Comparison of ENCODE assay signal across 25 mouse cellular contexts in genomic region chr8:28366470-28366869, GRCm38 (mm10).
"Had no signal": no experiment of that assay in that cellular context is flagged by ENCODE, and none has a peak within 500 bp of the region (broad histone marks: within the 10 kb centered on the region; RNA-seq: fewer than 3 reads in every experiment).

No protein-coding gene starts in this region.

- H3K27me3 ChIP-seq: heart, embryonic 12.5 days; hindbrain, embryonic 12.5 days; intestine, embryonic 15.5 days; limb, embryonic 12.5 days; liver, embryonic 13.5 days; liver, embryonic 15.5 days had no signal

- H3K4me1 ChIP-seq: hindbrain, embryonic 10.5 days; hindbrain, embryonic 12.5 days; intestine, embryonic 15.5 days; limb, embryonic 10.5 days; limb, embryonic 12.5 days; liver, embryonic 13.5 days; liver, embryonic 15.5 days had no signal

- H3K27ac ChIP-seq: hindbrain, embryonic 10.5 days; hindbrain, embryonic 12.5 days; hindbrain, embryonic 14.5 days; intestine, embryonic 15.5 days; layer of hippocampus, adult 2 months; limb, embryonic 10.5 days; limb, embryonic 12.5 days; liver, embryonic 13.5 days; liver, embryonic 15.5 days had no signal

- DNase-seq: gastrocnemius, postnatal 14 days; gastrocnemius, postnatal 36 days; heart, adult 11 months; heart, postnatal 4 days; kidney, adult 18-20 months; kidney, adult 8-10 months; kidney, postnatal 10 days; kidney, postnatal 25 days; kidney, postnatal 4 days; liver; liver, embryonic 13.5 days had no signal

- H3K4me2 ChIP-seq: heart, embryonic 12.5 days; hindbrain, embryonic 12.5 days; hindbrain, embryonic 14.5 days; intestine, embryonic 15.5 days; limb, embryonic 12.5 days; liver, embryonic 11.5 days; liver, embryonic 13.5 days; liver, embryonic 15.5 days had no signal

- H3K4me3 ChIP-seq: heart, embryonic 10.5 days; heart, embryonic 12.5 days; hindbrain, embryonic 10.5 days; hindbrain, embryonic 12.5 days; intestine, embryonic 15.5 days; layer of hippocampus, adult 2 months; limb, embryonic 10.5 days; limb, embryonic 12.5 days; liver, embryonic 13.5 days; liver, embryonic 15.5 days had no signal

- H3K9me3 ChIP-seq: heart, embryonic 10.5 days; heart, embryonic 12.5 days; hindbrain, embryonic 10.5 days; hindbrain, embryonic 12.5 days; intestine, embryonic 15.5 days; limb, embryonic 10.5 days; limb, embryonic 12.5 days; liver, embryonic 13.5 days; liver, embryonic 15.5 days had no signal

- H3K36me3 ChIP-seq: heart, embryonic 10.5 days; heart, embryonic 12.5 days; hindbrain, embryonic 10.5 days; hindbrain, embryonic 12.5 days; intestine, embryonic 15.5 days; limb, embryonic 10.5 days; limb, embryonic 12.5 days; liver, embryonic 13.5 days; liver, embryonic 15.5 days had no signal

- H3K9ac ChIP-seq: heart, embryonic 12.5 days; hindbrain, embryonic 12.5 days; hindbrain, embryonic 14.5 days; intestine, embryonic 15.5 days; limb, embryonic 12.5 days; liver, embryonic 13.5 days; liver, embryonic 15.5 days had no signal

- ATAC-seq: hindbrain, embryonic 16.5 days; inflammation-experienced regulatory T-cells, adult 6 months; intestine, embryonic 15.5 days; intestine, postnatal 0 days had no signal
